In the genomic region with DNA sequence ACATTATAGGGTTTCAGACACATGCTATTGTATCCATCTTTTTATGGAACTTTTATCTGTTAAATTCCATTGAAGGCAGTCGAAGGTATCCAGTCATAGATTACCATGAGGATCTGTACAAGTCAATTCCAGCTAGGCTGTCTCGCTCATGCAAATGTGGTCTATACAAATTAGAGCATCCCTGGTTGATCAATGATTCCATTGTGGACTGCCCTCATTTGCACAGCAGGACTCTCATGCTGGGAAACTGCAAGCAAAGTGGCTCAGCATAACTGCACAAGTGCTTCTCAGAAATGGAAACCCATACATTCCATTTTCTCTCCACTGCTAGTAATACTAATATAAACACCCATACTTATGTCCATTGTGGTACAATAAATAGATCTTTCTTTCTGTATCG, we compare ENCODE assay signal across 11 mouse cellular contexts.
"Had no signal": no experiment of that assay in that cellular context is flagged by ENCODE, and none has a peak within 500 bp of the region (broad histone marks: within the 10 kb centered on the region; RNA-seq: fewer than 3 reads in every experiment).

No protein-coding gene starts in this region.

- DNase-seq: right cerebral cortex, adult 18-20 months; right cerebral cortex, postnatal 14 days; right cerebral cortex, postnatal 25 days; right cerebral cortex, postnatal 4 days; spleen, adult 18-20 months; thymus, adult 18-20 months; thymus, adult 2 months; thymus, postnatal 14 days; thymus, postnatal 25 days; thymus, postnatal 36 days; thymus, postnatal 4 days had no signal
